Mouse (Mus musculus): ENCODE data around the gene Pbxip1.

DNA sequence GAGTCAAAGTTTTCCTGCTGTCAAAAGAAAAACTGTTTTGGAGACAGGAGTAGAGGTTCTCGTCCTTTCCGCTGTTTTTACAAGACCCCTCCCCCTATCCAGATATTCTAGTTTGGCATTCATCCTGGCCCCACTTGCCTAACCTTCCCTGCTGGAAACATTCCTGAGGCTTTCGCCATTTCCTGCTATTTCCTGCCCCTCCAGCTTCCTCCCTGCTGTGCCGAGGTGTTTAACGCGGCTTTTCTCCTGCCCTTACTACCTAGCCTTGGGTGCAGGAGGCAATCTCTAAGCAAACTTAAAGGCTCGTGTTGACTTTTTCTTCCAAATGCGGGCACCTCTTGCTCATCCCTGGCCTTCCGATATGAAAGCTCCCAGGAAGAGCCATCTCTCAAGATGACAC is 16.9 kb upstream of the Pbxip1 start:
- TF ChIP-seq CTCF (IDR thresholded peaks at IDR 0.05; ENCODE audit: low read depth, low read length): no peak
- no peak for TF ChIP-seq POLR2A (IDR thresholded peaks at IDR 0.05; ENCODE audit: borderline replicate concordance, low read depth, low read length)

Measured in bone marrow macrophage, adult 2 months (primary cell).